Mouse (Mus musculus) CH12.LX (cell line): ENCODE measurements around the gene Gsta2. TPM values are rescaled to one million over a fixed set of nuclear protein-coding genes. Genes with fewer than 3 reads are reported as not detected.

Source experiments
- DNase-seq: peaks from one replicate; pipeline ENCODE4 v3.0.0-alpha.2; 2013; ENCODE audit errors: extremely low read depth
- H3K27ac ChIP-seq: 2 replicates; pipeline ENCODE4 v1.5.1; 2012; ENCODE audit warnings: low read depth, mild to moderate bottlenecking, control low read depth, moderate library complexity; ENCODE audit not compliant: insufficient read depth
- H3K27me3 ChIP-seq: replicated peaks from 2 replicates; pipeline ENCODE3; 2012; ENCODE audit warnings: inconsistent platforms
- H3K36me3 ChIP-seq, 2 experiments: replicated peaks in 1 of 2; 2 replicates each; pipeline versions ENCODE3 to v1.6.1; 2012; ENCODE audit warnings: inconsistent platforms in 1 of 2, low read length in 1 of 2, mild to moderate bottlenecking in 1 of 2, mixed read lengths in 1 of 2, moderate library complexity in 1 of 2; ENCODE audit not compliant: control insufficient read depth in 1 of 2, insufficient read depth in 1 of 2
- H3K4me1 ChIP-seq, 2 experiments: 2 replicates each; pipeline ENCODE4 v1.6.1; 2012; ENCODE audit warnings: inconsistent platforms in 1 of 2, moderate library complexity in 1 of 2; ENCODE audit not compliant: insufficient read depth in 2 of 2, control insufficient read depth in 1 of 2
- H3K4me2 ChIP-seq: 2 replicates; pipeline ENCODE4 v1.6.1; 2012; ENCODE audit warnings: low read depth, mild to moderate bottlenecking, control low read depth; ENCODE audit not compliant: poor library complexity, insufficient read depth, severe bottlenecking
- H3K4me3 ChIP-seq, 3 experiments: fragments of 150-350 bp in 1 of 3; sonication (generic) in 1 of 3; replicated peaks in 1 of 3; 2 replicates each; pipeline versions ENCODE3 to v1.5.1; 2011 to 2012; ENCODE audit warnings: low read depth in 2 of 3, low read length in 2 of 3, mild to moderate bottlenecking in 2 of 3, moderate library complexity in 2 of 3, control low read depth in 1 of 3, improper control_type of control experiment in 1 of 3, inconsistent platforms in 1 of 3, mixed read lengths in 1 of 3; ENCODE audit not compliant: poor library complexity in 1 of 3
- H3K79me2 ChIP-seq: replicated peaks from 2 replicates; pipeline ENCODE4 v1.6.1; 2012; ENCODE audit warnings: mild to moderate bottlenecking, moderate library complexity; ENCODE audit not compliant: control insufficient read depth, poor library complexity, insufficient read depth, severe bottlenecking; ENCODE audit errors: extremely low read depth
- H3K9ac ChIP-seq: 2 replicates; pipeline ENCODE4 v1.6.1; 2012; ENCODE audit warnings: low read depth, mild to moderate bottlenecking, control low read depth, moderate library complexity; ENCODE audit not compliant: insufficient read depth
- H3K9me3 ChIP-seq: replicated peaks from 2 replicates; pipeline ENCODE3; 2012; ENCODE audit warnings: low read length, inconsistent platforms, mixed read lengths
- CTCF ChIP-seq, 2 experiments: IDR thresholded peaks in 1 of 2; conservative IDR thresholded peaks in 1 of 2; 2 replicates each; pipeline ENCODE4 v1.5.1; 2011 to 2012; ENCODE audit warnings: low read depth in 2 of 2, low read length in 2 of 2, improper control_type of control experiment in 1 of 2, inconsistent platforms in 1 of 2, mild to moderate bottlenecking in 1 of 2, moderate library complexity in 1 of 2
- E2F4 ChIP-seq: IDR thresholded peaks from 2 replicates; pipeline ENCODE4 v1.6.1; 2011; ENCODE audit warnings: low read depth, low read length, improper control_type of control experiment; ENCODE audit not compliant: insufficient replicate concordance
- ETS1 ChIP-seq: conservative IDR thresholded peaks from 2 replicates; pipeline ENCODE4 v1.6.1; 2012; ENCODE audit warnings: low read depth, mild to moderate bottlenecking, inconsistent platforms, low read length, improper control_type of control experiment, moderate library complexity
- GABPA ChIP-seq: IDR thresholded peaks from 2 replicates; pipeline ENCODE4 v1.6.1; 2012; ENCODE audit warnings: low read depth, low read length, improper control_type of control experiment, inconsistent platforms; ENCODE audit not compliant: insufficient replicate concordance
- HCFC1 ChIP-seq: IDR thresholded peaks from 2 replicates; pipeline ENCODE4 v1.6.1; 2012; ENCODE audit warnings: low read depth, mild to moderate bottlenecking, inconsistent platforms, low read length, improper control_type of control experiment
- JUND ChIP-seq: conservative IDR thresholded peaks from 2 replicates; pipeline ENCODE4 v1.6.1; 2011; ENCODE audit warnings: low read depth, low read length, improper control_type of control experiment
- KAT2A ChIP-seq: IDR thresholded peaks from 2 replicates; pipeline ENCODE4 v1.6.1; 2012; ENCODE audit warnings: low read length, improper control_type of control experiment, inconsistent platforms; ENCODE audit not compliant: insufficient replicate concordance
- MAFK ChIP-seq: IDR thresholded peaks from 2 replicates; pipeline ENCODE4 v1.6.1; 2011; ENCODE audit warnings: low read length, improper control_type of control experiment; ENCODE audit not compliant: insufficient replicate concordance
- MAZ ChIP-seq: IDR thresholded peaks from 2 replicates; pipeline ENCODE4 v1.6.1; 2012; ENCODE audit warnings: low read depth, mild to moderate bottlenecking, inconsistent platforms, low read length, improper control_type of control experiment, moderate library complexity
- MYC ChIP-seq: IDR thresholded peaks from 2 replicates; pipeline ENCODE4 v1.6.1; 2011; ENCODE audit warnings: low read depth, mild to moderate bottlenecking, improper control_type of control experiment, low read length
- POLR2A ChIP-seq: IDR thresholded peaks from 2 replicates; pipeline ENCODE4 v1.6.1; 2011; ENCODE audit warnings: low read depth, mild to moderate bottlenecking, improper control_type of control experiment, low read length
- POLR2AphosphoS2 ChIP-seq: IDR thresholded peaks from 2 replicates; pipeline ENCODE4 v1.6.1; 2011; ENCODE audit warnings: low read depth, low read length, improper control_type of control experiment
- SIN3A ChIP-seq: IDR thresholded peaks from 2 replicates; pipeline ENCODE4 v1.6.1; 2012; ENCODE audit warnings: low read length, improper control_type of control experiment, inconsistent platforms
- TBP ChIP-seq: conservative IDR thresholded peaks from 2 replicates; pipeline ENCODE4 v1.6.1; 2011; ENCODE audit warnings: low read depth, low read length, improper control_type of control experiment
- TCF12 ChIP-seq: IDR thresholded peaks from 2 replicates; pipeline ENCODE4 v1.6.1; 2014; ENCODE audit warnings: low read depth, mild to moderate bottlenecking, inconsistent platforms, low read length, improper control_type of control experiment
- UBTF ChIP-seq: IDR thresholded peaks from 2 replicates; pipeline ENCODE4 v1.6.1; 2012; ENCODE audit warnings: low read depth, mild to moderate bottlenecking, inconsistent platforms, low read length, improper control_type of control experiment, moderate library complexity
- USF1 ChIP-seq: IDR thresholded peaks from 2 replicates; pipeline ENCODE4 v1.6.1; 2014; ENCODE audit warnings: low read depth, mild to moderate bottlenecking, inconsistent platforms, low read length, improper control_type of control experiment
- ZC3H11A ChIP-seq: IDR thresholded peaks from 2 replicates; pipeline ENCODE4 v1.6.1; 2012; ENCODE audit warnings: low read depth, mild to moderate bottlenecking, inconsistent platforms, low read length, improper control_type of control experiment
- ZMIZ1 ChIP-seq: IDR thresholded peaks from 2 replicates; pipeline ENCODE4 v1.6.1; 2012; ENCODE audit warnings: low read depth, mild to moderate bottlenecking, inconsistent platforms, low read length, improper control_type of control experiment
- ZNF384 ChIP-seq: IDR thresholded peaks from 2 replicates; pipeline ENCODE4 v1.6.1; 2012; ENCODE audit warnings: low read depth, low read length, improper control_type of control experiment, inconsistent platforms
- dilution Hi-C: fragments of 300-500 bp; cut with MboI; formaldehyde crosslinking; loops from 2 replicates; pipeline ENCODE4 v1.14.3; 2020; ENCODE audit warnings: low sequenced_read_pairs; ENCODE audit not compliant: extremely low pct_unique_long_range_greater_than_20kb, extremely low pct_ligation_motif_present
- in situ Hi-C: fragments of 300-500 bp; cut with MboI; formaldehyde crosslinking; loops from 3 replicates; pipeline ENCODE4 v1.14.3; 2019; ENCODE audit warnings: low sequenced_read_pairs, low pct_ligation_motif_present, low pct_unique_long_range_greater_than_20kb, mixed read lengths
- polyA plus RNA-seq: library from polyadenylated mRNA; unstranded; fragments of >175 nt; gene quantifications from 2 replicates; pipeline ENCODE4 v1.2.1, GENCODE M21; 2012; ENCODE audit warnings: low read depth; ENCODE audit not compliant: insufficient read length
- total RNA-seq, 2 experiments: library from RNA; depleted of rRNA; stranded (reverse); fragments of 300-350 nt in 1 of 2; fragments of >200 nt in 1 of 2; gene quantifications; 2 replicates each; pipeline ENCODE4 v1.2.3; 2012 to 2014

The Gsta2 gene
- total and polyA plus RNA-seq, 3 experiments, result not detected

DNA sequence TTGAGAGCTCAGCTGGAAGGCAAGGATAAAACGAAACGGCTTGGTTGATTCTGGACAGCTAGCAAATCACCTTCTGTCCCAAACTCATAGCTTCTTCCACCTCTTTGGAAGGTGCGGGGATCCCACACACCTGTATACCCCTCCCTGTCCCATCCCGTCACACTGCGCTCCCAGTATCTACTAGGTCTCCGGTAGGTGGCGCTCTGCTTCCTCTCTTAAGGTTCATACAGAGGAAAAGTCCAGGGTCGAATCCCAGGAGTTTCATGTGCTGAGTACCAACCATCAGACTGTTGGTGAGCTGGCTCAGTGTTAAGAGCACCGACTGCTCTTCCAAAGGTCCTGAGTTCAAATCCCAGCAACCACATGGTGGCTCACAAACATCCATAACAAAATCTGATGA is 2.5 kb upstream of the Gsta2 start (continued):
- TF ChIP-seq GABPA (no peak), JUND (no peak), ZC3H11A (no peak), KAT2A (no peak), MAFK (no peak), MYC (no peak), MAZ (no peak), ETS1 (no peak)

DNA sequence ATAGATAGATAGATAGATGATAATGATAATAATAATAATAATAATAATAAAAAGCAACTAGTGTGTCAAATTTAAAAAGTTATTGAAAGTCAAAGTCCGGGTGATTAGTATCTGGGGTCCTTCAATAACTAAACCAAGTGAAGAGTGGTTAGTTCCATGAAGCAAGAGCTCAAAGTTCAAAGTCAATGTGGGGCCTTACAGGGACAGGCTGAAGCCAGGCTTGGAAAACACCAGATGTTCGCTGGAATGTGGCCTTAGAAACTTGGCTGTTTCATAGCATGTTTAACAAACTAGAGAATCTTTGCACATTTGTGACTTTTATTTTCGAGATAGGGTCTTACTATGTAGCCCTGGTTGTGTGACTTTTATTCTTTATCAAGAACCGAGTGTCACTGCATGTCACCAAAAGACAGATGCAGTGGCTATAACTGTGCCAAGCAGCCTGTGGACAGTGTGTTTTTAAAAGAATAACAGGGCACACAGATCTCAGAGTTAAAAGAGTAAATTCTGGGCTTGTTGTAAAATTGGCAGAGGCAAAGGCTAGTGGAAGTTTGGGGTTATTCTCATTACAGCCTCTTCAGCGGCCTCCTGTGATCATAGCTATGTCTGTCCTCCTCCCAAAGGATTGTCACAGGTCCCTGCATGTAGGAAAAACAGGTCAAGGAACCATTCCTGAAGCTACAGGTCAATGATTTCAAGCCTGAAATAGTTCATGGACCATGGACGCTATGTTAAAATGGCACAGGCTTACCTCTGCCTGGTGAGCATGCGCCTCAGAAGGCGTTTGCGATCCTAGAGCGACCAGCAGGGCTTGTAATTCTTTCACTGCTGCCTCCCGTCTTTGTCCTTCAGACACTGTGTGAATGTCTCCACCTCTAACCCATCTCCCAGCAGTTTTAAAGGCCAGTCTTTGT is 666 bp downstream of the Gsta2 start:
- Histone ChIP-seq H3K4me2 (no peak overlapping the region), H3K27me3 (peaks cover 33% of the 10 kb centered on the region), H3K4me3 (no peak overlapping the region), H3K9ac (no peak overlapping the region)
- DNase-seq, result no peak
- dilution Hi-C loops, result no loop called here
- no peak for TF ChIP-seq E2F4
- TF ChIP-seq TCF12, result no peak
- no peak for TF ChIP-seq TBP
- no peak for TF ChIP-seq MAZ
- no peak for TF ChIP-seq USF1
- no peak for TF ChIP-seq ZMIZ1
- TF ChIP-seq POLR2A, result no peak
- no peak for TF ChIP-seq UBTF
- no peak for TF ChIP-seq SIN3A
- no peak for TF ChIP-seq CTCF (conservative IDR thresholded peaks at IDR 0.05 in 1 of 2, IDR thresholded peaks at IDR 0.05 in 1 of 2; ENCODE audit: low read depth in 2 of 2, low read length in 2 of 2)
- TF ChIP-seq ZNF384, result no peak
- no peak for TF ChIP-seq POLR2AphosphoS2
- TF ChIP-seq HCFC1, result no peak
- no peak for TF ChIP-seq MYC
- TF ChIP-seq, all 38 proteins: peak for 0
- H3K4me1 ChIP-seq, result no peaks in the 10 kb centered on the region
- H3K27ac ChIP-seq, result no peak overlapping the region
- H3K36me3 ChIP-seq, result no peaks in the 10 kb centered on the region
- no peaks in the 10 kb centered on the region for H3K9me3 ChIP-seq
- no peaks in the 10 kb centered on the region for H3K79me2 ChIP-seq
- in situ Hi-C loops, result no loop called here
